Mouse (Mus musculus) megakaryocyte, adult 5-6 weeks (primary cell): ENCODE measurements around the gene Tceal8. TPM values are rescaled to one million over a fixed set of nuclear protein-coding genes. Genes with fewer than 3 reads are reported as not detected.
"Not testable (repeated sequence)": the region's sequence is repeated elsewhere in the genome, so short reads cannot be mapped to it uniquely, and the experiment has no call there.

Experiments
- ATAC-seq: 2 replicates; pipeline ENCODE4 v1.8.0; 2016; ENCODE audit warnings: mild to moderate bottlenecking, inconsistent platforms; ENCODE audit not compliant: poor library complexity, severe bottlenecking
- total RNA-seq, 2 experiments: library from RNA; stranded (forward) in 1 of 2; stranded (reverse) in 1 of 2; fragments of 153-499, 151-499 nt in 1 of 2; fragments of 221-1000, 200-1000 nt in 1 of 2; gene quantifications; 2 replicates each; pipeline versions ENCODE4 v1.2.3 to v1.2.4; 2015 to 2017

The Tceal8 gene
- 20.6 and 26.5 TPM in 2 replicates for total RNA-seq (2015)
- total RNA-seq (2017), result 34.4 and 39.0 TPM in 2 replicates

DNA sequence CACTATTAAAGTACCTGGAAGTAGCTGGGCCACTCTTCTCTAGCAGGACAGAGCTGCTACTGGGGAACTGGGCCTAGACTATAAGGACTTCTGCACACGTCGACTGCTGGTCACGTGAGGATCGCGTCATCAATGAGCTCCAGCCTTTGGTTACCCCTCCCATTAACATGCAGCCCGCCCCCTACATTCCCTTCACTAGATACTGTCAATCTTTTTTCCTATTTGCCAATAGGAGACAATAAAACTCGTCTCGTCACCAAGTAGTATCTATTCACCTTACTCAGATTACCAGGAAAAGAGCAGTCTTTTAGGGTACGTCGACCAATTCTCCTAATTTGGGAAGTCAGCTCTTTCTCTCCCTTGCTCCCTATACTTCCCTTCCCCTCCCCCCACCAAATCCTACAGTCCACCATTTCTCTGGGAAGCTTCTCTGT is at the start of gene Tceal8:
TSS of gene Tceal8 (minus strand) at position 225 of the 434 bp plus-strand sequence.
- ATAC-seq, result peak; percentile 96

DNA sequence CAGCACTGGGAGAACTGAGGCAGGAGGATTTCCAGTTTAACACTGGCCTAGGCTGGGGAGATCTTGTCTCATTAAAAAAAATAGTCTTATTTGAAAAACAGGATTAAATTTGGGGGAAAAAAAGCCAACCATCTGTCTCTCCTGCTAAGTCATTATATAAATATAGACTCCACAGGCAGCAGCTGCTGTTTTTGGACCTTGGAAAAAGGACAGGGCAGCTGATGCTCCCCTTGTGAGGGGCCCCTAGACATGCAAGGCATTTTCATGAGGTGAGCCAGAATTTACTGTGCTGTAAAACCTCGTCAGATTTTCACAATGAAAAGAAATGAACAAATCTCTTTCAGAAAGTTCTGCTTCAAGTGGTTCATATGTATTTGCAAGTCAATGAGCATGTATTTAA is 44.2 kb upstream of the Tceal8 start:
- ATAC-seq, result no peak

DNA sequence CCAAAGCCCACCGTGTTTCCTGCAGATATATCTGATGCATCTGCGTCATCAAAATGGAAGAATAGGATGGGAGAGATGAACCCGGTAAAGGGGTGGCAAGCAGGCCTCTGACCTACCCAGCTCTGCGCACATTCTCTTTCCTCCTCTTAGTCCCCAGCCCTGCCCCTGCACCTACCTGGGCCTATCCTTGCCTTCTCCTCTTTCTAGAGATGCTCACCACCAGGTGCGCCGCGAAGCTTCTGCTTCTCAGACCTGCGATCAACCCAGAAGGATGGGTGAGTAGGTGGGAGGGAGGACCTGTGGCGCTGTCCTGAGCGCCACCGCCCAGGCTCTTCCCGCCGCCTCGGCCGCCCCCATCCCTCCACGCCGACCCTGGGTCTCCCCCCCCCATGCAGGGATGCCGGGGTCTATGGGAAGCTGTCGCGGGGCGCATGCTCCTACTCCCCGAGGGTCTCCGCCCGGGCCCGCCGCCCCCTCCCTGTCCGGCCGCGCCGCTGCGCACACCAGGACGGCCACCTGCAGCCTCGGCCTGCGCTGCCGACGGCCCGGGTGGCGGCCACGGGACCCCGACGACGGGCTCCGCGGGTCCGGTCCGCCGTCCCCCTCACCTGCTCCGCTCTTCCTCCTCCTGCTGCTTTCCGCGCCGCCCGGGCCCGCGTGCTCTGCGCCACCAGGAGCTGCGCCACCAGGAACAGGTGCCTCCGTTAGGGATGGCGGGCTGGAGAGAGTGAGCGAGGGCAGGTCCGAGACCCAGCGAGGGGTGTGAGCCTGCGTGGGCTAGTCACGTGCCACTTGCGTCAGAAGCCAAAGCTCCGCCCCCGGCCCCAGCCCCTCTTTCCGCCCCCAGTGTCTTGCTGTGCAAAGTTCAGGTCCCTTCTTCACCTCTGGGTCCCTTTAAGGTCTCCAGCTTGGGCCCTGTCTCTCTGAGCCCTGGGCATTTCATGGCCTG is 42.9 kb upstream of the Tceal8 start, which contains the start of the genes Tceal7 and Bex1:
TSS of gene Tceal7 (plus strand) at position 51 of the 949 bp plus-strand sequence.
TSS of gene Bex1 (minus strand) at position 785 of the 949 bp plus-strand sequence.
- ATAC-seq, result not testable (repeated sequence)

DNA sequence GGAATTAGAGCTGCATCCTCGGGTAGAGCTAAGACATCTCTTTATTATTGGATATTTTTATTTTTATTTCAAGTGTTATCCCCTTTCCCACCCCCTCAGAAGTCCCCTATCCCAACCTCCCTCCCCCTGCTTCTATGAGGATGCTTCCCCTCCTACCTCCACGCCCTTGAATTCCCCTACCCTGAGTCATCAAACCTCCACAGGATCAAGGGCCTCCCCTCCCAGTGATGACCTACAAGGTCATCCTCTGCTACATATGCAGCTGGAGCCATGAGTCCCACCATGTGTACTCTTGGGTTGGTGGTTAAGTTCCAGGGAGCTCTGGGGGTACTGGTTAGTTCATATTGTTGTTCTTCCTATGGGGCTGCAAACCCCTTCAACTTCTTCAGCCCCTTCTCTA is 41.3 kb upstream of the Tceal8 start:
- ATAC-seq, result no peak

DNA sequence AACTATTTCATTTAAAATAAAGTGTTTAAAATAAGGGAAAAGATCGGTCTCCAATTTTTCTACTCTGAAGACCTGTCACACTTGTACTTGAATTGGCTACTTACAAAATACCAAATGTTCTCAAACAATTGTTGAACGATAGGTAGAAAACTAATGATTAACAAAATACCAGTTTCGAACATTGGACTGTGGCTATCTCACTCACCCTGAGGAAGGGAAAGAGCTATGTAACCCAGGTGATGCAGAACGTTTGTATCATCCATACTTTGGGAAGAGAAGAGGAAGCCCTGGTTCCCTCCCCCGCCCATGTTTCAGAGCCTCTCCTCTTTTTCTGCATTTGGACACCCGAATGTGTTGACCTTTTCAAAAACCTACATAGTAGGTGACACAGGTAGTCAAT is 32.3 kb upstream of the Tceal8 start:
- no peak for ATAC-seq

DNA sequence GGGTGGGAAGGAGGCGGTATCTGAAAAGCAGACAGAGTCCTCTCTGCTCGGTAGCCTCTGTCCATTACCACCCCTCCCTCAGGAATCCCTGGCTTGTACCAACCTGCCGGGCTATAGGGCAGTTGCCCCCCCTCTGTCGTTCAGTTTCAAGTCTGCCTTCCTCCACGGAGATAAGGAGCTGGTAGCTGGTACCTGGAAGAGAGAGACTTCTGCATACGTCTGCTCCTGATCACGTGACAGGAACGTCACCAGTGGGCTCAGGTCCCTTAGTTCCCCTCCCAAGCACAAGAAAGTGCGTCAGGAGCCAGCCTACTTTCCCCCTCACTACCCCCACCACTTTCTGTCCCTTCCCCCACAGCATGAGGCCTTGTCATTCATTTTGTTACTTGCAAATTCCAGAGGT is 31.5 kb upstream of the Tceal8 start, which contains the start of gene Tceal5:
TSS of gene Tceal5 (minus strand) at position 213 of the 403 bp plus-strand sequence.
- no peak for ATAC-seq

DNA sequence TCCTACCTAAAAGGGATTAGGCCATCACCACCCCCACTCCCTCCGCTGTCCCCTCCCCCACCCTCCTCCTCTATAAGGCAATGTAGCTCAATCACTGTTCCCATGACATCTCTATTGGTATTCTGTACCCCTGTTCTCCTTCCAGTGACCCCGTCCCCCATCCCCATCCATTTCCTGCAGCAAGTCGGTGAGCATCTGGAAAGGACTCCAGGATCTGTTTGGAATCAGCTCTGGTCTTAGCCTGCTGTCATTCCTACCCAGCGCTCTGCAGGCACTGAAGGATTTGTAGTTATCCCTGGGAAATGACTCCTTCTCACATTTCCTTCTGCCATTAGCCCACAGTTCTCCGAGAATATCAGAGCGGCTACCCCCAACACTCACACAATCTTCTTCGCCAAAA is 31.1 kb upstream of the Tceal8 start:
- ATAC-seq, result no peak

DNA sequence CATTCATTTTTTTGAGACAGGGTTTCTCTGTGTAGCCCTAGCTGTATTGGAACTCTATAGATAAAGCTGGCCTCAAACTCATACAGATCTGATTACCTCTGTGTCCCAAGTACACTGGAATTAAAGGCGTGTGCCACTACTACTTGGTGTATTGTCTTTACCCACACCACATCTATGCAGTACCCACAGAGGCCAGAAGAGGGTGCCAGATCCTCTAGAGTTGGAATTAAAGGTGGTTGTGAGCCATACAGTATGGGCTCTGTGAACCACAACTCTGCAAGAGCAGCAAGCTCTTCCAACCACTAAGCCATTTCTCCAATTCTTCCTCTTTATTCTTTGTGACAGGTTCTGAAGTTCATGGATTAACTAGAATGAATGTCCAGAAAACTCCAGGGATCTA is 24.7 kb upstream of the Tceal8 start:
- ATAC-seq, result peak; percentile 63

DNA sequence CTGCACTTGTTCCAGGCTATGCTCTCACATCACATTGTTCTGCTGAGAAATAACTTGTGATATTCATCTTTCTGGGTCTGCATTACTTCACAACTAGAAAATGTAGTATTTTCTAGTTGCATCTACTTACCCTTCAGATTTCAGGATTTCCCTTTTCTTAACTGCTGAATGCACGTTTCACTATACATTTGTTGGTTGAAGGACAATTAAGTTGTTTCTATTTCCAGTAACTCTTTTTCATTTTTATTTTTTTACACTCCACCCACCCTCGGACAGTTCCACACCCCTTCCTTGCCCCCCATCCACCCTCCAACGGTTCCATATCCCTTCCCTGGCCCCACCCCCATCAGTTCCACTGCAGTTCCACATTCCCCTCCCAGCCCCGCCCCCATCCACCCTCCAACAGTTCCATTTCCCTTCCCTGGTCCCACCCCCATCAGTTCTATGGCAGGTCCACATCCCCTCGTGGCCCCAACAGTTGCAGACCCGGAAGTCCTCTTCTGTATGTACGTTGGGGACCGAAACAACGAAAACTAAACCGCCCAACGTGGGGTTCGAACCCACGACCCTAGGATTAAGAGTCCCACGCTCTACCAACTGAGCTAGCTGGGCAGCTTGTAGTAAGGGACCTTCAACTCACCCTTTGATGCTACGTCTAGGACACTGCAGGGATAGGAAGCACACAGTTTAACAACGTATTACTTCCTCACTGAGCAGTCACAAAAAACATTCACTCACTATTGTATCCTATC is 23.2 kb upstream of the Tceal8 start:
- no peak for ATAC-seq

DNA sequence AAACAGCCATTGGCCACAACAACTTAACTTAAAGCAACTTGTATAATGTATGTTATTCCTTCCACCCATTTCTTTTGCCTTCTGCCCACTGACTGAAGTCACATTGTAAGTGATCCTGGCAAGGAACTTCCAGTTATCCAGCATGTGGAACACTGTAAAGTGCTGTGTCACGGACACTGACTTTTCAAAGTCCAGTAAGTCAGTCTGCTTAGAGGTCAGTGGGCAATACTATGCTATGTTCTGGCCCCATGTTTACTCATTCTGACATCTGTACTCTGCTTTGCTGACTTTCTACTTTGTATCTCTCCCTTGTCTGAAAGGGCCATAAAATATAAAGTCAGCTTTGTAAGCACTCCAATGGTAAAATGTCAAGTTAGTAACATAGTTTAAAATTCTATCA is 11.0 kb upstream of the Tceal8 start:
- no peak for ATAC-seq

DNA sequence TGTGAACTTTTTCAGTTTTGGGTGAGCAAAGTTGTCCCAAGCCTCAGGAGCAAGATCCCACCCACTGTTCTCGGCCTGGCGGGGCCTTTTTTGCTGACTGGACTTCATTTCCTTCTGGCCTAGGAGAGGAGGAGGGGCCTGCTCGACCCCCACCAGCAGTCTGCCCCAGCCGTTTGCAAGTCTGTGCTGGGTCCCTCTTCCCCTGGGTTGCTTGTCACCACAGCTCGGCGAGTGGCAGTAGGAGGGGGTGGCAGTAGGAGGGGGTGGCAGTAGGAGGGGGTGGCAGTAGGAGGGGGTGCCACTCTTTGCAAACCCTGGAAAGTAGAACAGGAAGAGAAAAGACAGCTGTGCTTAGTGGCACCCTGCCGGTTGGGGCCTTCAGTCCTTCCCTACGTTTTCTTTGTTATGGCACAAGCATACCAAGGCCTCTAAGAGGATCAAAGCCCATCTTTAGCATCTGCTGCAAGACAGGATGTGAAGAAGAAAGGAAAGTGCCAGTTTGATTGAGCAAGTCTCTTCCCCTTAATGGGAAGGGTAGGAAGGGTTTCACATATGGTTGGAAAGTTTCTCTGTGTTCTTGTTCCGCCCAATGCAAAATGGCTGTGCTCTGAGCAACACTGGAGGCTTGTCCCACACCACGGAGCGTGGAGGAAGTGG is 8.9 kb upstream of the Tceal8 start:
- peak; percentile 43; the same call in 1 of the 2 replicates for ATAC-seq

DNA sequence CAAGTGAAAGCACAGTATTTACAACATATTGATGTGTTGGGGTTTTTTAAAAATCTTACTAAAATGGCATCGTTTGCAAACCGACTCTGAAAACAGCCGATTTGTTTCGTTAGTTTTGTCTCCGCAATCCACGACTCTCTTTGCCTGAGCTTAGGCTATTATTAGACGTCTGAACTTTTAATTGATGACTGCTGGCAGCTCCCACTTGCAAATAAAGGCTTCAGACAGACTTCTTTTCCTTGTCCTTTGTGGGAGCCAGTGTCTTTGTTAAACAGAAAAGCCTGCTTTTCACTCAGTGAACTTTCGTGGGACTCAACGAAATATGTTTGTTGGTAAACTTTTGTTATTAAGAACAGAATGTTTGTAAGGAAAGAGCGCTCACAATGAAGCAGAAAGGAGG is 644 bp upstream of the Tceal8 start:
- no peak for ATAC-seq

DNA sequence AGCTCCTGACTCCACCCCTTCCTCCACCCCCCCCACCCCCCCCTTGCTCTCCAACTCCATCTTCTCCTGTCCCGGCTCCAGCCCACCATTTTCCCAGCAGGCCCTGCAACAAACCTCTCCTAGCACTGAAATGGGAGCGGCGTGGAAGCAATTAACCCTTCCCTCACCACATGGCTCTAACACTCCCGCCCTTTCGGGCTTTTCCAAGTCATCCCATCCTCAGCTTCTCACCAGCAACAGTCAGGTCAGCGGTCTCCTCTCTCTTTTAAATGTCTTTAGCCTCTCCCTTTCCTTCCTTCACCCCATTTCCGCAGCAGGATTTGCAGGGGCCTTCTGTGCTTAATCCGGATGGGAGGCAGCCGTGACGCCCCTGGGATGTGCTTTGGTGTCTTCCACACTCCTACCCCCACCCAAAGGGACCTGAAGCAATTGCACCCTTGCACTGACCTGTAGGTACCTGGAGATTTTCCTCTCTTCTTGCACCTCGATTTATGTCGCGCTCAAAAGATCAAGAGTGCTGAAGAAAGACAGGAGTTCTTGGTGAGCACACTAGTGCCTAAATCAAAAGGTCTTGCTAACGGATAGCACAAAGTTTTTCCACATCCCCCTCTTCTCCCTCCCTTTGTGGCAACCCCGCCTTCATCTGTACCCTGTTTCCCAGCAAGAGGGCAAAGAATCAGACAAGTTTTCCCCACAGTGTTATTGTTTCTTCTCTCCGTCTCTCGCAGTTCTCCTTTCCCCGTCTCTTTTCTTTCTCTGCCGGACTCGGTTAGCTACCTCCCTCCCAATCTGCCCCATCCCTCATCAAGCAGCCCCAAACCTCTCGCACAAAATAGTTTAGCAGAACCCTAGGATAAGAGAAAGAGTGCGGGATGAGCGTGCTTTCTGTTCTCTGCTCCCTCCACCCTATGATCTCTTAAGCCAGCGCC is 689 bp downstream of the Tceal8 start:
- peak; percentile 63 for ATAC-seq

DNA sequence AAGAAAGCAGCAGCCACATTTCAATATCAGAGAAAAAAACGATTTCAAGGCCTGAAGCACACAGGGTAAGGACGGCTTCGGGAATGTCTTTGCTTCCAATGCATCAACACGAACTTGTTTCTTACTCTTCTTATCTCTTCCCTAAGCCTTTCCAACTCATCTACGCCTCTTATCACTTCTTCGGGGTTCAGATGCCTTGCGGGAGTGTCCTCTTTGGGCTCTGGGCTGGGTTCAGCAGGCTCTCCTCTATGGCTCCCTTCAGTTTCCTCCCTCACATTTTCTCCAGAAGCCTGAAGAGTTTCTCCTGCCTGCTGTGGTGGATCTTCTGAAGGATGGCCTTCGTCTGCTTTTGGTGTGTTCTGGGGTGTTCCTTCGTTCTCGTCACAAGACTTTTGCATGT is 1.5 kb downstream of the Tceal8 start:
- no peak for ATAC-seq

DNA sequence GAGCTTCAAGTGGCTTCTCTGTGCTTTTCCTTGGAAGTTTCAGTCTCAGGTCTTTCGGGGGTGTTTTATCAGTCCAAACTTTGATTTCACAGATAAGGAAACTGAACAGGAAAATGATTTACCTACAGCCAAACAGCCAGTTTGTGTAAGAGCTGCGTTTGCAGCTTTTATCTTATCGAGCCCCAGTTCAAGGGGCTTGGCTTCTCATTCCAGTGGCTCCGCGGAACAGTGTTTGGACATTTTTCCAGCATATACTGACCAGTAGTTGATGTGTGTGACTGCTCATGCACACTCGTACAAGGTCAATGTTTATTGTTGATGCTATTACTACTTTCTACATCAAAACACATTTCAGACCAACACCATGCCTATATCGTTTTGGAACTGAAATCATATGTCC is 27.9 kb downstream of the Tceal8 start:
- ATAC-seq, result no peak

DNA sequence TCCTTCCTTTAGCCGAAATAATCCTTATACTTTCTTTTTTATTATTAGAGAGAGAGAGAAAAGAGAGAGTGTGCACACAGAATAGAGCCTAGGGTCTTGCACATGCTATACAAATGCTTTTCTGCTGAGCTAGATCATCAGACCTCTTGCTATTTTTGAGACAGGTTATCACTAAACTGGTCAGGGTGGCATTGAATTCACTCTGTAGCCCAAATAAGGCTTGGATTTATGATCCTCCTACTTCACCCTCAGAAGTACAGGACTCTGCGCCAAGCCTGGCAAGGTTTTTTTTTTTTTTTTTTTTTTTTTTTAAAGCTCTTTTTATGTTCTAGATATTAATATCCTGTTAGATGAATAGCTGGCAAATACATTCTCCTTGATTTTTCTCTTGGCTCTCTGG is 28.4 kb downstream of the Tceal8 start:
- ATAC-seq, result no peak

DNA sequence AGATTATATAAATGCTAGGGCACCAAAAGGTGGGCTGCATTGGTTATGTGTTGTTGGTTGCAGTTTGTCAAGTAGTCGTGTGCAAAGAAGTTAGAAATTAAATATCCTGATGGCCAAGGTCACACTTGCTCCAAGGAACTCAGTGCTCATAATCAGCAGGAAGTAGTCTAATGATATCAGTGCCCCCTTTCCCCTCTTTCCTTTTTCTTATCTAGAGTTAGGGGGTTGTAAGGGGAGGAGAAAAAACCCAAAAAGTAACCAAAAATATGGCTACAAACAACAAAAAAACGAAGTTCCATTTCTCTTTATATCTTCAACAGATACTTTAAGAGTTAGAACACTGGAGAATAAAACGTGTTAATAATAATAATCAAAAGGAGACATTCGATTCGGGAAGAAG is 30.8 kb downstream of the Tceal8 start:
- ATAC-seq, result no peak

DNA sequence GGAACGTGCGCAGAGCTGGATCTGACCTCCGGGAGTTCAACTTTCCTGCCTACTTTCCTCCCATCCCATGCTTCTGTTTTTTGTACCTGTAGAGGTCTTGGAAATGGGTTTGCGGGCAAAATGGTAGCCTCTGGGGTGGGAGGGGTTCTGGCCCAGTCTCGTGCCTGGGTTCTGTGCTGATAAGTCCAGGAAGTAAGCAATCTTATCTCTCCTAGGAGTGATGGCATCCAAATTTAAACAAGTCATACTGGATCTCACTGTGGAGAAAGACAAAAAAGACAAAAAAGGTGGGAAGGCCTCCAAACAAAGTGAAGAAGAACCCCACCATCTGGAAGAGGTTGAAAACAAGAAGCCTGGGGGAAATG is 32.5 kb downstream of the Tceal8 start:
- ATAC-seq, result not testable (repeated sequence)

DNA sequence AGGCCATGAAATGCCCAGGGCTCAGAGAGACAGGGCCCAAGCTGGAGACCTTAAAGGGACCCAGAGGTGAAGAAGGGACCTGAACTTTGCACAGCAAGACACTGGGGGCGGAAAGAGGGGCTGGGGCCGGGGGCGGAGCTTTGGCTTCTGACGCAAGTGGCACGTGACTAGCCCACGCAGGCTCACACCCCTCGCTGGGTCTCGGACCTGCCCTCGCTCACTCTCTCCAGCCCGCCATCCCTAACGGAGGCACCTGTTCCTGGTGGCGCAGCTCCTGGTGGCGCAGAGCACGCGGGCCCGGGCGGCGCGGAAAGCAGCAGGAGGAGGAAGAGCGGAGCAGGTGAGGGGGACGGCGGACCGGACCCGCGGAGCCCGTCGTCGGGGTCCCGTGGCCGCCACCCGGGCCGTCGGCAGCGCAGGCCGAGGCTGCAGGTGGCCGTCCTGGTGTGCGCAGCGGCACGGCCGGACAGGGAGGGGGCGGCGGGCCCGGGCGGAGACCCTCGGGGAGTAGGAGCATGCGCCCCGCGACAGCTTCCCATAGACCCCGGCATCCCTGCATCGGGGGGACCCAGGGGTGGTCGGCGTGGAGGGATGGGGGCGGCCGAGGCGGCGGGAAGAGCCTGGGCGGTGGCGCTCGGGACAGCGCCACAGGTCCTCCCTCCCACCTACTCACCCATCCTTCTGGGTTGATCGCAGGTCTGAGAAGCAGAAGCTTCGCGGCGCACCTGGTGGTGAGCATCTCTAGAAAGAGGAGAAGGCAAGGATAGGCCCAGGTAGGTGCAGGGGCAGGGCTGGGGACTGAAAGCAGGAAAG is 33.1 kb downstream of the Tceal8 start, which contains the start of gene Bex4:
TSS of gene Bex4 (plus strand) at position 170 of the 813 bp plus-strand sequence.
- ATAC-seq, result peak; percentile 33; the same call in 1 of the 2 replicates
